Mouse (Mus musculus): ENCODE measurements around the gene Stard13. TPM values are rescaled to one million over a fixed set of nuclear protein-coding genes. Genes with fewer than 3 reads are reported as not detected.

Stard13 gene
- total RNA-seq, 2 experiments from 2014 or later, result not detected

- no peak for ATAC-seq (replicated peaks; ENCODE audit: poor library complexity)
Measured at GRCm38 (mm10) chr5:151024483-151024882, 209.2 kb downstream of the Stard13 start.

GRCm38 (mm10) chr5:151023461-151023860 is 210.2 kb downstream of the Stard13 start:
- ATAC-seq (replicated peaks; ENCODE audit: poor library complexity), result no peak

- no peak for ATAC-seq (replicated peaks; ENCODE audit: poor library complexity)
Measured at GRCm38 (mm10) chr5:151022939-151023338, 210.7 kb downstream of the Stard13 start.

GRCm38 (mm10) chr5:151022026-151022425 is 211.6 kb downstream of the Stard13 start:
- ATAC-seq (replicated peaks; ENCODE audit: poor library complexity), result no peak

- peak; percentile 75 for ATAC-seq (replicated peaks; ENCODE audit: poor library complexity)
Measured at GRCm38 (mm10) chr5:151020831-151021230, 212.8 kb downstream of the Stard13 start.

GRCm38 (mm10) chr5:151020031-151020820 is 213.4 kb downstream of the Stard13 start:
- ATAC-seq (replicated peaks; ENCODE audit: poor library complexity), result no peak

- ATAC-seq (replicated peaks; ENCODE audit: poor library complexity), result no peak
Measured at GRCm38 (mm10) chr5:151018959-151019358, 214.7 kb downstream of the Stard13 start.

GRCm38 (mm10) chr5:151018450-151018849 is 215.2 kb downstream of the Stard13 start:
- ATAC-seq (replicated peaks; ENCODE audit: poor library complexity), result no peak

- ATAC-seq (replicated peaks; ENCODE audit: poor library complexity), result no peak
Measured at GRCm38 (mm10) chr5:151004216-151004755, 229.3 kb downstream of the Stard13 start.

GRCm38 (mm10) chr5:151002051-151002450 is 231.6 kb downstream of the Stard13 start:
- ATAC-seq (replicated peaks; ENCODE audit: poor library complexity), result no peak

- ATAC-seq (replicated peaks; ENCODE audit: poor library complexity), result no peak
Measured at GRCm38 (mm10) chr5:151001111-151001510, 232.5 kb downstream of the Stard13 start.

- ATAC-seq (replicated peaks; ENCODE audit: poor library complexity), result no peak
Measured at GRCm38 (mm10) chr5:150996586-150996985, 237.1 kb downstream of the Stard13 start.

- no peak for ATAC-seq (replicated peaks; ENCODE audit: poor library complexity)
Measured at GRCm38 (mm10) chr5:150994096-150994495, 239.5 kb downstream of the Stard13 start.

Other genes with a start within 250 kb of the Stard13 start
- not detected in 2 replicates for gene Gm42906, start 194.3 kb upstream of the Stard13 start, total RNA-seq (2015)
- gene Gm42906, start 194.3 kb upstream of the Stard13 start, total RNA-seq (2017), result not detected in 2 replicates

All from megakaryocyte progenitor cell, adult 5-6 weeks (primary cell).